Mouse (Mus musculus) c-Kit-positive CD71-positive TER-119-negative erythroid progenitor cells, embryonic 14.5 days (primary cell): ENCODE results near the gene Mogs.

Experiments
- DNase-seq: peaks from one replicate; pipeline ENCODE4 v3.0.0-alpha.2; 2013; ENCODE audit warnings: low read depth

The Mogs gene

GRCm38 (mm10) chr6:83095968-83096367 is 19.3 kb upstream of the Mogs start:
- DNase-seq: no peak

- DNase-seq: no peak
These were observed 16.9 kb upstream of the Mogs start for GRCm38 (mm10) chr6:83098411-83098810.

DNA sequence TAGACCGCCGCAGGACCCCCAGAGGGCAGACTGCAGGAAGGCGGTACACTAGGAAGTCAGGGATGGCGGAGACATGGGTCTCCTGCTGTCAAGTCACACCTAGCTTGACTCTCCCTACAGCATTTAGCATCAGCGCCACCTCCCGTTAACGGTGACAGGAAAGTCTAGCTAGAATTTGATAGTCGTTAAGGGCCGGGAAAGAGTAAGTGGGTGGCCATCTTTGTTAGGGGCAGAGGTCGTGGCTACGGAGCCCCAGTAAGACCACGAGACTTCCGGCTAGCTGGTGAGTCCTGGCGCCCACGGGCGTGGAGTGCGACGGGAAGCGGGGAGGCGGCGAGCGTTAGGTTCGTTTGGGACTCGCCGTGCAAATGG is 14.0 kb upstream of the Mogs start, which contains the start of the genes Ccdc142 and Gm42688:
TSS of gene Ccdc142 (plus strand) at position 286 of the 372 bp plus-strand sequence.
TSS of gene Gm42688 (plus strand) at position 302 of the 372 bp plus-strand sequence.
- peak; percentile 89 for DNase-seq

GRCm38 (mm10) chr6:83101688-83102556 is 13.4 kb upstream of the Mogs start:
- no peak for DNase-seq

DNA sequence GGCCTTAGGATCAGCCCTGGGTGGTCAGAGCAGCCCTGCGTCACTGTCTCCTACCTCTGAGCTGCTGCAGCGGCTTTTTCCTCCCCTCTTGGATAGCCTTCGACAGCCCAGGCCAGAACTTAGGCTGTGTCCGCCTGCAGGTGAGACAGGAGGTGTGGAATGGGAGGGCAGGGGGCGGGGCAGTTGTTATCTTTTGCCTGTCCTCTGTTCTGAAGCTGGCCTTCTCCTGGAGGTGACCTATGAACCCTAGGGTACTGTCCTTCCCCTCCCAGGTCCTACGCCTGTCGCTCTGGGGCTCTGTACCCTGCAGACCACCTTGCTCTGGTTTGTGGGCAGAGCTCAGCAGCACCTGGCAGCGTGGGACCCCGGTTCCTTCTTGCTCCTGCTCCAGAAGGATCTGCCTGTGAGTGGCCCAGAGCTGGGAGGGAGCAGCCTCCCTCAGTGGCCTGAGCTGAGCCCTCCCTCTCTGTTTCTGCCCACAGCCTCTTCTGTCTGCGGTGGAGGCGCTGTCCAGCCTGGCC is 12.1 kb upstream of the Mogs start:
- DNase-seq: no peak

- DNase-seq: no peak
These were observed 11.1 kb upstream of the Mogs start for GRCm38 (mm10) chr6:83104158-83104557.

DNA sequence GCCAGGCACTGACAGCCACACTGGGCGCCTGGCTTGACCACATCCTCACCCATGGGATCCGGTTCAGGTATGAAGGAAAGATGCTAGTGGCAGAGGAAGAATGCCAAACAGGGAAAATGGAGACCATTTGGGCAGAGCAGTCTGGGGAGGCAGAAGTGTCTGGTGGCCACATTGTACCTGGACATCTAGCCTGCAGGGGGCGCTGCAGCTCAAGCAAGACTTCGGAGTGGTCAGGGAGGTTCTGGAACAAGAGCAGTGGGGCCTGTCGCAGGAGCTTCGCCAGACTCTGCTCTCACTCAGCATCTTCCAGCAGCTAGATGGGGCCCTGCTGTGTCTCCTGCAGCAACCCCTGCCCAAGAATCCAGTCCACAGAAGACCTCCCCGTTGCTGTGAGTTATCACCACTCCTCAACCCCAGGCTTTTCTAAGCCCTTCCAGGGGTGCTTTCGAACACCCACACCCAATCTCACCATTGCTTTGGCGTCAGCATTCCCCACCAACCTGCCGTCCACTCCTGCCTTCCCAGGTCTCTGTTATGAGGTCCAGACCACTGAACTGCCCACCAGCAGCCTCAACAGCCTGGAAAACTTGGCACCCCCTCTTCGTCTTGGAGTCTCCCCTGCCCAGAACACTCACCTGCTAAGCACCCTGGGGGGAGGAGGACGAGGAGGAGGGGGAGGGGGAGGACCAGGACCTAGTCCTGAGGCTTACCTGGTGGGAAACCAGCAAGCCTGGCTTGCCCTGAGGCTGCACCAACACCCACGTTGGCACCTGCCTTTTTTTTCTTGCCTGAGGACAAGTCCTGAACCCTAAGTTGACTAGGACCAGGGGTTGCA is 7.5 kb upstream of the Mogs start:
- DNase-seq: peak; percentile 81

DNA sequence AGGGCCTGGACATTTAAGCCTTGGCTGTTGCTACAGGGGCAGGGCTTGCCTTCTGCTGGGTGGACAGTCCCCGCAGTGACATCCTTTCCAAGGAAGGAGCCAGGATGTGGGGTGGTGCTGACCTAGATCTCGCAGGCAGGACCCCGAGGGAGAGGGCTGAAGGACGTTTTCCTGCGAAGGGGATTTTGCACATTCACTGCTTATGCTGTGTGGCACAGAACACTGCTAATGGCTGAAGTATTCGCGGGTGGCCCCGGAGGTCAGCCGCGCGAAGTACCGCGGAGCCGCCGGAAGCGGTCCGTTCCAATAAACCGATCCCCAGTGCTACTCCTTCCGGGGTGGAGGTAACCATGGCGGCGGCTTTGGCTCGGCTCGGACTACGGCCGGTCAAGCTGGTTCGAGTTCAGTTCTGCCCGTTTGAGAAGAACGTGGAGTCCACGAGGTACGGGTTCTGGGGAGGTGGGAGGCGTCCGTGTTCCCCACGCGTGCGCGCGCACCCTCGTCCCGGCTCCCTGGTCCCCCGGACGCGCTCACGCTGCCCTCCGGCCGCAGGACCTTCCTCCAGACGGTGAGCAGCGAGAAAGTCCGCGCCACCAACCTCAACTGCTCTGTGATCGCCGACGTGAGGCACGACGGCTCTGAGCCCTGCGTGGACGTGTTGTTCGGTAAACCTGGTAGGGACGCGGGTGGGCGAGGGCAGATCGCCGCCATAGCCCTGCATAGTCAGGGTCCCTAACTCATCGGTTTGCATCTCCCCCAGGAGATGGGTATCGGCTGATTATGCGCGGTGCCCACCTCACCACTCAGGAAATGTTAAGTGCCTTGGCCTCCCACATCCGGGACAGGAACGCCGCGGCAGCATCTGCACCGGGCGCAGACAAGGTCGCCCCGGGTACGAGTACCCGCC is 6.3 kb upstream of the Mogs start, which contains the start of gene Mrpl53:
TSS of gene Mrpl53 (plus strand) at position 279 of the 907 bp plus-strand sequence.
- no peak for DNase-seq

DNA sequence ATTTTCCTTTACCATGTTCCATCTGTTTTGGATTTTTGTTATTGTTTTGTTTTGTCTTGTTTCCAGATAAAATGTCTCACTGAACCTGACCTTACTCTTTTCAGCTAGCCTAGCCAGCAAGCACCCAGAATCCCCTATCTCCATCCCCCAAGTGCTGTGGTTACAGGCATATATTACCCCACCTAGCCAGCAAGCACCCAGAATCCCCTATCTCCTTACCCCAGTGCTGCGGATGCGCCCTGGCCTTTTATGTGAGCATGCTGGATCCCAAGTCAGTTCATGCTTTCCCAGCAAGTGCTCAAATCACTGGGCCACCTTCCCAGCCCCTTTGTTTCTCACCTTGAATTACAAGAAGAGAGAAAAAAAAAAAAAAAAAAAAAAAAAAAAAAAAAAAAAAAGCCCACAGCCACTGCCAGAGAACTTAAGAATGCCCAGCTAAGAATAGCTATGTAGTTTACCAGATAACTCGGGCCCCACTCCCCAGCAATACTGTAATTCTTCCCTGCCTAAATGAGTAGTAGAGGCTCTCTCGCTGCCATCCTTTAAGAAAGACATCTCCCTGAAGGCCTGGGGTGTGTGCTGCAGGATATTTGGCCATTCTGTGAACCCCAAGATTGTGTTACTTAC is 3.7 kb upstream of the Mogs start:
- DNase-seq: no peak

DNA sequence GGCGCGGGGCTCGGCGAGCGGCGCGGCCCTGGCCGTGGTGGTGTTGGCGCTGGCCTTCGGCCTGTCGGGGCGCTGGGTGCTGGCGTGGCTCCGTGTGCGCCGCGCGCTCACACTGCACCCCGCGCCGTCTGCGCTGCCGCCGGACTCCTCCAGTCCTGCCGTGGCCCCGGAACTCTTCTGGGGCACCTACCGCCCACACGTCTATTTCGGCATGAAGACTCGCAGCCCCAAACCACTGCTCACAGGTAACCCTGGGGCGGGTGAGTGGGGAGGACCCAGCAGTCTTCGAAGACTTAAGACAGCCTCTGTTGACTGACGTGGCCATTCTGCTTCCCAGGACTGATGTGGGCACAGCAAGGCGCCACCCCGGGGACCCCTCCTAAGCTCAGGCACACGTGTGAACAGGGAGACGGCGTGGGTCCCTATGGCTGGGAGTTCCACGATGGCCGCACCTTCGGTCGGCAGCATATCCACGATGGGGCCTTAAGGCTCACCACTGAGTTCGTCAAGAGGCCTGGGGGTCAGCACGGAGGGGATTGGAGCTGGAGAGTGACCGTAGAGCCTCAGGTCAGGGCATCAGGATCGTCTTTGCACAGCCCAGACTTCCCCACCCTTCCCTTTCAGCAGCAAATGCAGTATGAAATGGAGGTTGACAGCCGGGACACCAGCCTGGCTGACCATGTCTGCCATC is 531 bp downstream of the Mogs start:
- no peak for DNase-seq

- no peak for DNase-seq
These were observed 1.3 kb downstream of the Mogs start for GRCm38 (mm10) chr6:83116373-83117164.

DNA sequence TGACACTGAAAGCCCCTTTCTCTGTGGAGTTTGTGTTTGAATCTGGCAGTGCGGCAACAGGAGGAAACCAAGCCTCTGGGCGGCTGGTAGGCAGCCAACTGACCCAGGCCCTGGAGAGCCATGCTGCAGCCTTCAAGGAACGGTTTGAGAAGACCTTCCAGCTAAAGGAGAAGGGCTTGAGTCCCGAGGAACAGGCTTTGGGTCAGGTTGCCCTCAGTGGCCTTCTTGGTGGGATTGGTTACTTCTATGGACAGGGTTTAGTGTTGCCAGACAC is 1.8 kb downstream of the Mogs start:
- no peak for DNase-seq

DNA sequence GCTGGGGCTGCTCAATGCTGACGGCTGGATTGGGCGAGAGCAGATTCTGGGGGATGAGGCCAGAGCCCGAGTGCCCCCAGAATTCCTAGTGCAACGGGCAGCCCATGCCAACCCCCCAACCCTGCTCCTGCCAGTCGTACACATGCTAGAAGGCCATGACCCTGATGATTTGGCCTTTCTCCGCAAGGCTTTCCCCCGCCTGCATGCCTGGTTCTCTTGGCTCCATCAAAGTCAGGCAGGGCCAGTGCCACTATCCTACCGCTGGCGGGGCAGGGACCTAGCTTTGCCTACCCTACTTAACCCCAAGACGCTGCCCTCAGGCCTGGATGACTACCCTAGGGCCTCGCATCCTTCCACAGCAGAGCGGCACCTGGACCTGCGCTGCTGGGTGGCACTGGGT is 2.3 kb downstream of the Mogs start:
- DNase-seq: no peak

DNA sequence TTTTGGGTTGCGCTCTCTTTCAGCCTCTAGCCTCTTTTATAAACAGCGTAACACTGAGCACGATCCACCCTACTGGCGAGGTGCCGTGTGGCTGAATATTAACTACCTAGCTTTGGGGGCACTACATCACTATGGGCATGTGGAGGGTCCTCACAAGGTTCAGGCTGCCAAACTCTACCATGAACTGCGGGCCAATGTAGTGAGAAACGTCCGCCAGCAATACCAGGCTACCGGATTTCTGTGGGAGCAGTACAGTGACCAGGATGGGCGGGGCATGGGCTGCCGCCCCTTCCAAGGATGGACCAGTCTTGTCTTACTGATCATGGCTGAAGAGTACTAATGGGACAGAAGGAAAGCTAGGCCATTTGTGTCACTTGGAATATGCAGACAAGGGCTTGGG is 3.1 kb downstream of the Mogs start:
- DNase-seq: no peak

DNA sequence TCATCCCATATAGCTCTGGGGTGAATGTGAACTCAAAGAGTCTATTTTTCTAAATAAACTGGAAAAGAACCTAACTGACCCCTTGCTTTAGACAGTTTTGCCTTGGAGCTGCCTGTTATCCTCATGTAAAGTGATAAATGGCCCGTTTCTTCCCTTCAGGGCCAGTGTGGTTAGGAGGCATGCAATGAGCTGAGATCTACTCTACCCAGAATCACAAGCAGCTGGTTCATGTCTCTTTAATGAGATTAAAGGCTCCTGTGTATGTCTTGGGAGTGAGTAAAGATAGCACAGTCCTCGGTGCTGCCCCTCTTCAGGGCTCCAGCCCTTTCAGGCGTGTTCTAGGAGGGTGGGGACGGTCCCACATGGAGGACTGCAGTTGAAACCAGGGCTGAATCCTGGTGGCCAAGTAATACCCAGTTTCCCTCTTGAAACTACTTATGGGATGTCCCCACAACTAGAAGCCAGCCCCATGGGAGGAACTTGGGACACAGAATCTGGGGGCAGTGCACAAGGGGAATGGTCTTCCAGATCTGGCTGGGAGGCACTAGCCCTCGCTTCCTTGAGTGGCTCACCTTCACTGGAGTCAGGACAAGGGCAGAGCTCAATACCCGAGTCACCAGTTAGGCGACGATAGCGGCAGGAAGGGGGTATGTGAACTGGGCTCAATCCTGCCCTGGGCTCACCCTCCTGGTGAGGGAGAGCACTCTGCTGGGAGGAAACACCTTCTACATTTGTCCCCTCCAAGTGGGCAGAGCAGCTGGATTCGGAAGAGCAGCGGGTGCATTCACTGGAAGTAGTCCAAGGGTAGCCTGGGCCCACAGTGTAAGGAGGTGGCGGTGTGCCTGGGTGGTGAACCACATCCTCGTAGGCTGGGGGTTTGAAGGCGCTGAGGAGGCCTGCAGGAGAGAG is 3.8 kb downstream of the Mogs start:
- DNase-seq: no peak

DNA sequence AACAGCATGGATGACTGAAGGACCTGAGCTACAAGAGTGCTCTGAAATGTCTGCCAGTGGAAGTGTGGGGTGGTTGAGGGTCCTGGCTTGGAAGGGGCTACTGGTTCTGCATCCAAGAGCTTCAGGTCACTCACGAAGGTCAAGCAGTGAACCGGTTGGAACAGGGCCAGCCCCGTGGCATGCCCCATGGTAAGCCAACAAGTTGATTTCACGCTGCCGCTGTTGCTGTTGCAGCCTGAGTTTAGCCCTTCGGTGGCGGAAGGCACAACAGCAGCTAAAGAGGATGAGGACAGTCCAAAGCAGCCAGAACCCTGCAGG is 4.4 kb downstream of the Mogs start:
- no peak for DNase-seq

- DNase-seq: peak; percentile 98
These were observed 5.9 kb downstream of the Mogs start, which contains the start of gene Wbp1 for GRCm38 (mm10) chr6:83120930-83121862. TSS of gene Wbp1 (minus strand) at chr6:83121559.
